Mouse (Mus musculus): ENCODE results near the gene Mb.
A peak's percentile ranks its signal among the peaks of the same experiment; 100 is the strongest.

- TF ChIP-seq CTCF (IDR thresholded peaks at IDR 0.05; ENCODE audit: borderline replicate concordance, insufficient read depth, low read depth, low read length): peak; percentile 29; the same call in 1 of the 2 replicates
- no peak for TF ChIP-seq POLR2A (IDR thresholded peaks at IDR 0.05; ENCODE audit: borderline replicate concordance, insufficient read depth, low read length)
Measured at GRCm38 (mm10) chr15:77081454-77081853, 31.0 kb upstream of the Mb start.
